Mouse (Mus musculus): ENCODE data around the gene Pald1.

DNA sequence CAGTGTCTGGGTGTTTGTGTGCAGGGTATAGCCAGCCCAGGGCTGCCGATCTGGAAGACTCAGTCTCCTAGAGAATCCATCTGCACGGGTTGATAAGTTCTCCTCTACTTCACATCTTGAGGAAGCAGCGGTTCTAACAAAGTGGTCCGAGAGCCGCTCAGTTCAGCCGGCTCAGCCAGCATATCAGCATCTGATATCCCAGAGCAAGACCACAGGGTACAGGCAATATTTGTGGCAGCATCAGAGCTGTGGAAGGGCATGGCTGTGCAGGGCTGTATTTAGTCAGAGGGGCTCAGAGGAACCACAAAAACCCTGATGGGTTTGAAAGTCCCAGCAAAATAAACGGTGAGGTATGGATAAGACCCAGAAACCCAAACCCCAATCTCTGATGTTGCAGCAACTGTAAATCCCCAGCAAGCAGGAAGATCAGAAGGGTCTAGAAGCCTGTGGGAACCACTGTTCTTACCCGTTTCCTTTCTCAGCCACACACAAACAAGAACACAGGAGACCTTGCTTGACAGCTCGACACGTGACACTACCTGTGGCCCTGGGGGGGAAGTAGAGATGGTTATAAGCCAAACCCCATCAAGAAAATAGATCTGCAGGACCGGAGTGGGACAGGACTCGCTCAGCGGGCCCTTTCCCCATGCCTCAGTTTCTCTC, 77.3 kb downstream of the Pald1 start:
- TF ChIP-seq CTCF (IDR thresholded peaks at IDR 0.05; ENCODE audit: borderline replicate concordance, insufficient read depth, low read length), result no peak
- TF ChIP-seq POLR2A (IDR thresholded peaks at IDR 0.05; ENCODE audit: low read depth, low read length), result no peak
